Mouse (Mus musculus) left cerebral cortex, postnatal 25 days (tissue): Measurements from ENCODE around the gene Gpr137. TPM values are rescaled to one million over a fixed set of nuclear protein-coding genes. Genes with fewer than 3 reads are reported as not detected.

Experiments
- microRNA-seq, 2 experiments: library from miRNA; unstranded; fragments of <30 nt; microRNA quantifications; one replicate each; pipeline ENCODE4 v1.2.0; 2022
- total RNA-seq, 2 experiments: library from RNA; stranded (reverse); gene quantifications; 2 replicates each; pipeline ENCODE4 v1.2.3; 2021

Gpr137 gene
- total RNA-seq, 2 experiments from 2014 or later, result 99.9 to 100 TPM

Small RNA genes within 50 kb of the gene (microRNA-seq; reads per million reads assigned to microRNA genes)
- gene Mir6990, result 6.4 to 6.9 reads per million in 2 experiments

Other genes starting within 250 kb of the Gpr137 start
- gene Rps6ka4, start 101.8 kb downstream of the Gpr137 start, total RNA-seq, result 10 to 100 TPM; 30.8 to 36.4 TPM
- gene Ccdc88b, start 84.3 kb downstream of the Gpr137 start, total RNA-seq, result 1 to 10 TPM; 2.0 to 2.2 TPM
- 10 to 100 TPM; 35.0 to 43.2 TPM for gene Trmt112, start 32.8 kb downstream of the Gpr137 start, total RNA-seq
- 100 to 1,000 TPM; 337 to 358 TPM for gene Prdx5, start 32.4 kb downstream of the Gpr137 start, total RNA-seq
- 10 to 100 TPM; 60.6 to 65.2 TPM for gene Esrra, start 20.7 kb downstream of the Gpr137 start, total RNA-seq
- 10 to 100 TPM; 27.9 to 31.2 TPM for gene Catsperz, start 17.1 kb downstream of the Gpr137 start, total RNA-seq
- gene Kcnk4, start 8.0 kb downstream of the Gpr137 start, total RNA-seq, result 10 to 100 TPM; 33.2 to 40.7 TPM
- gene Bad, start 619 bp downstream of the Gpr137 start, total RNA-seq, result 10 to 100 TPM; 37.7 to 38.3 TPM
- gene Ppp1r14b, start 32.5 kb upstream of the Gpr137 start, total RNA-seq, result 10 to 100 TPM; 49.8 to 57.2 TPM
- 10 to 100 TPM; 11.9 to 13.3 TPM for gene Plcb3, start 34.0 kb upstream of the Gpr137 start, total RNA-seq
- gene Fkbp2, start 38.0 kb upstream of the Gpr137 start, total RNA-seq, result 100 to 1,000 TPM in 1 of 2 experiments, 10 to 100 TPM in 1; 98.0 to 104 TPM
- gene Vegfb, start 45.2 kb upstream of the Gpr137 start, total RNA-seq, result 10 to 100 TPM; 79.9 to 80.2 TPM
- gene Dnajc4, start 50.1 kb upstream of the Gpr137 start, total RNA-seq, result 10 to 100 TPM; 20.1 to 21.0 TPM
- gene Nudt22, start 53.6 kb upstream of the Gpr137 start, total RNA-seq, result 10 to 100 TPM; 12.5 to 14.3 TPM
- gene Trpt1, start 53.7 kb upstream of the Gpr137 start, total RNA-seq, result 10 to 100 TPM; 18.0 to 22.9 TPM
- gene Fermt3, start 77.0 kb upstream of the Gpr137 start, total RNA-seq, result 1 to 10 TPM; 4.1 to 4.2 TPM
- gene Stip1, start 97.5 kb upstream of the Gpr137 start, total RNA-seq, result 100 to 1,000 TPM; 191 to 206 TPM
- gene Macrod1, start 114.3 kb upstream of the Gpr137 start, total RNA-seq, result 10 to 100 TPM; 12.2 to 13.2 TPM
- 10 to 100 TPM; 35.3 to 38.0 TPM for gene Flrt1, start 163.2 kb upstream of the Gpr137 start, total RNA-seq